Mouse (Mus musculus): Measurements from ENCODE around the gene Frmd8.

- TF ChIP-seq CTCF (IDR thresholded peaks at IDR 0.05; ENCODE audit: control insufficient read depth, insufficient read depth, insufficient replicate concordance, low read depth, low read length), result no peak
- TF ChIP-seq POLR2A (IDR thresholded peaks at IDR 0.05; ENCODE audit: control insufficient read depth, low read depth, low read length), result no peak
Measured at GRCm38 (mm10) chr19:5821847-5822173, 53.3 kb downstream of the Frmd8 start.

Data from testis, adult 2 months (tissue).